Comparison of ENCODE assay signal across 26 mouse cellular contexts in genomic region chr13:38027618-38028248, GRCm38 (mm10). TPM values are rescaled to one million over a fixed set of nuclear protein-coding genes. Genes with fewer than 3 reads are reported as not detected.
DNase-seq lines count a peak whose midpoint lies in the region; ATAC-seq and TF ChIP-seq lines count a peak whose summit lies in the region.
"Had no signal": no experiment of that assay in that cellular context is flagged by ENCODE, and none has a peak within 500 bp of the region (broad histone marks: within the 10 kb centered on the region; RNA-seq: fewer than 3 reads in every experiment).

No protein-coding gene starts in this region.

- peak; percentile 53 to 65; a peak in 3 of 4 replicates for ATAC-seq in hematopoietic stem cell, adult 5-6 weeks (replicated peaks in 1 of 2; ENCODE audit: insufficient read depth in 1 of 2, low FRiP score in 2 of 2, low TSS enrichment in 1 of 2, low read depth in 1 of 2, poor library complexity in 2 of 2, severe bottlenecking in 2 of 2)
- peak; percentile 60 for ATAC-seq in neutrophil, adult 5-6 weeks (ENCODE audit: extremely low read depth, insufficient number of reproducible peaks, low FRiP score, poor library complexity, severe bottlenecking)
- ATAC-seq: forebrain, embryonic 13.5 days; intestine, embryonic 16.5 days; midbrain, embryonic 15.5 days; Patski had no signal

- in situ Hi-C loops in CH12.LX (cut with MboI; ENCODE audit: low pct_ligation_motif_present, low pct_unique_long_range_greater_than_20kb, low sequenced_read_pairs) = no loop called here

- H3K9me3 ChIP-seq in CH12.LX (replicated peaks; ENCODE audit: low read length) = peaks cover 6% of the 10 kb centered on the region
- H3K9me3 ChIP-seq: forebrain, embryonic 13.5 days; G1E; heart, embryonic 10.5 days; heart, embryonic 15.5 days; hindbrain, embryonic 12.5 days; liver, embryonic 15.5 days; lung, embryonic 15.5 days; midbrain, embryonic 15.5 days had no signal

- peak overlapping the region; percentile 37 for H3K9ac ChIP-seq in CH12.LX (ENCODE audit: insufficient read depth, low read depth)
- H3K9ac ChIP-seq: forebrain, embryonic 13.5 days; heart, embryonic 15.5 days; hindbrain, embryonic 12.5 days; liver, embryonic 15.5 days; lung, embryonic 15.5 days; midbrain, embryonic 15.5 days had no signal

- H3K27me3 ChIP-seq in CH12.LX (replicated peaks) = no peaks in the 10 kb centered on the region
- H3K27me3 ChIP-seq: forebrain, embryonic 13.5 days; heart, embryonic 15.5 days; hindbrain, embryonic 12.5 days; liver, embryonic 15.5 days; lung, embryonic 15.5 days; midbrain, embryonic 15.5 days; Patski had no signal

- no peak for TF ChIP-seq RAD21 in CH12.LX (IDR thresholded peaks at IDR 0.05; ENCODE audit: low read depth, low read length)

- dilution Hi-C loops in CH12.LX (cut with MboI; ENCODE audit: extremely low pct_ligation_motif_present, extremely low pct_unique_long_range_greater_than_20kb, low sequenced_read_pairs) = no loop called here

- peaks cover 4 to 29% of the 10 kb centered on the region in 2 experiments; a peak in 3 of 4 replicates for H3K4me1 ChIP-seq in CH12.LX (ENCODE audit: control insufficient read depth in 1 of 2, insufficient read depth in 2 of 2)
- H3K4me1 ChIP-seq: forebrain, embryonic 13.5 days; heart, embryonic 10.5 days; heart, embryonic 15.5 days; hindbrain, embryonic 12.5 days; liver, embryonic 15.5 days; lung, embryonic 15.5 days; midbrain, embryonic 15.5 days had no signal

- peaks cover 0 to 3% of the 10 kb centered on the region in 2 experiments for H3K36me3 ChIP-seq in CH12.LX (replicated peaks in 1 of 2; ENCODE audit: control insufficient read depth in 1 of 2, insufficient read depth in 1 of 2, low read length in 1 of 2)
- H3K36me3 ChIP-seq: heart, embryonic 10.5 days; heart, embryonic 15.5 days; hindbrain, embryonic 12.5 days; liver, embryonic 15.5 days; lung, embryonic 15.5 days; midbrain, embryonic 15.5 days had no signal

- H3K4me3 ChIP-seq in CH12.LX (replicated peaks in 1 of 3; ENCODE audit: low read depth in 2 of 3, low read length in 2 of 3, poor library complexity in 1 of 3) = peak overlapping the region in 1 of 3 experiments; percentile 26
- H3K4me3 ChIP-seq: forebrain, embryonic 13.5 days; heart, embryonic 10.5 days; heart, embryonic 15.5 days; hindbrain, embryonic 12.5 days; liver, embryonic 15.5 days; lung, embryonic 15.5 days; midbrain, embryonic 15.5 days had no signal

- peak; percentile 89 for TF ChIP-seq EP300 in CH12.LX (IDR thresholded peaks at IDR 0.05; ENCODE audit: low read length)

- H3K27ac ChIP-seq in CH12.LX (ENCODE audit: insufficient read depth, low read depth) = peak overlapping the region; percentile 73
- H3K27ac ChIP-seq: forebrain, embryonic 13.5 days; heart, embryonic 10.5 days; heart, embryonic 15.5 days; hindbrain, embryonic 12.5 days; liver, embryonic 15.5 days; lung, embryonic 15.5 days; midbrain, embryonic 15.5 days had no signal

- TF ChIP-seq POLR2A in CH12.LX (IDR thresholded peaks at IDR 0.05; ENCODE audit: low read depth, low read length) = no peak; the same call in 1 of the 2 replicates

- DNase-seq in 416B (ENCODE audit: low read depth) = peak; percentile 44
- DNase-seq in CH12.LX (ENCODE audit: extremely low read depth) = peak; percentile 73
- no peak for DNase-seq in kidney, adult 9 months
- no peak for DNase-seq in thymus, adult 18-20 months
- no peak for DNase-seq in left cerebral cortex, adult 11 months (ENCODE audit: low spot score)
- DNase-seq: adrenal gland, postnatal 10 days; cerebellum, adult 11-12 months; cerebellum, postnatal 10 days; gastrocnemius, postnatal 14 days; heart, adult 11 months; kidney, adult 8-10 months; kidney, postnatal 10 days; lung, postnatal 36 days; thymus, postnatal 36 days had no signal

- no peaks in the 10 kb centered on the region for H3K79me2 ChIP-seq in CH12.LX (replicated peaks; ENCODE audit: control insufficient read depth, extremely low read depth, insufficient read depth, poor library complexity, severe bottlenecking)

- TF ChIP-seq CTCF in CH12.LX (conservative IDR thresholded peaks at IDR 0.05 in 1 of 2, IDR thresholded peaks at IDR 0.05 in 1 of 2; ENCODE audit: low read depth in 2 of 2, low read length in 2 of 2) = no peak

- H3K4me2 ChIP-seq in CH12.LX (ENCODE audit: insufficient read depth, low read depth, poor library complexity, severe bottlenecking) = peak overlapping the region; percentile 78
- H3K4me2 ChIP-seq: forebrain, embryonic 13.5 days; heart, embryonic 15.5 days; hindbrain, embryonic 12.5 days; liver, embryonic 15.5 days; lung, embryonic 15.5 days; midbrain, embryonic 15.5 days had no signal

TF ChIP-seq in CH12.LX, 34 proteins besides CTCF, POLR2A, EP300 and RAD21:
- TF ChIP-seq ZKSCAN1 (IDR thresholded peaks at IDR 0.05; ENCODE audit: borderline replicate concordance, low read depth, low read length) (no peak), CHD2 (IDR thresholded peaks at IDR 0.05; ENCODE audit: low read length) (peak; percentile 42), JUN (IDR thresholded peaks at IDR 0.05; ENCODE audit: insufficient read depth, low read depth, low read length) (peak; percentile 59; the same call in 1 of the 2 replicates), HCFC1 (IDR thresholded peaks at IDR 0.05; ENCODE audit: low read depth, low read length) (0 out of 2 replicates have a peak, but pooled peaks have one; percentile 40), USF1 (IDR thresholded peaks at IDR 0.05; ENCODE audit: low read depth, low read length) (no peak), POLR2AphosphoS2 (IDR thresholded peaks at IDR 0.05; ENCODE audit: low read depth, low read length) (no peak), ZC3H11A (IDR thresholded peaks at IDR 0.05; ENCODE audit: low read depth, low read length) (no peak), ELF1 (IDR thresholded peaks at IDR 0.05; ENCODE audit: low read depth, low read length) (no peak), SIN3A (IDR thresholded peaks at IDR 0.05; ENCODE audit: low read length) (no peak; the same call in 1 of the 2 replicates), MXI1 (IDR thresholded peaks at IDR 0.05; ENCODE audit: low read depth, low read length) (no peak), USF2 (conservative IDR thresholded peaks at IDR 0.05; ENCODE audit: low read depth, low read length) (no peak), PAX5 (IDR thresholded peaks at IDR 0.05; ENCODE audit: low read length) (no peak), UBTF (IDR thresholded peaks at IDR 0.05; ENCODE audit: low read depth, low read length) (no peak), TBP (conservative IDR thresholded peaks at IDR 0.05; ENCODE audit: low read depth, low read length) (peak; percentile 74; the same call in 1 of the 2 replicates), SMC3 (IDR thresholded peaks at IDR 0.05; ENCODE audit: low read depth, low read length) (no peak), CHD1 (IDR thresholded peaks at IDR 0.05; ENCODE audit: low read depth, low read length) (peak; percentile 79; the same call in 1 of the 2 replicates), NRF1 (IDR thresholded peaks at IDR 0.05; ENCODE audit: low read depth, low read length) (no peak), MAZ (IDR thresholded peaks at IDR 0.05; ENCODE audit: low read depth, low read length) (no peak), MAFK (IDR thresholded peaks at IDR 0.05; ENCODE audit: insufficient replicate concordance, low read length) (0 out of 2 replicates have a peak, but pooled peaks have one; percentile 12), BHLHE40 (IDR thresholded peaks at IDR 0.05; ENCODE audit: low read depth, low read length) (peak; percentile 92), E2F4 (IDR thresholded peaks at IDR 0.05; ENCODE audit: insufficient replicate concordance, low read depth, low read length) (no peak), ETS1 (conservative IDR thresholded peaks at IDR 0.05; ENCODE audit: low read depth, low read length) (peak; percentile 65), KAT2A (IDR thresholded peaks at IDR 0.05; ENCODE audit: insufficient replicate concordance, low read length) (no peak), IRF4 (IDR thresholded peaks at IDR 0.05; ENCODE audit: low read depth, low read length) (peak; percentile 92), MAX (IDR thresholded peaks at IDR 0.05; ENCODE audit: low read length) (no peak; the same call in 1 of the 2 replicates), TCF12 (IDR thresholded peaks at IDR 0.05; ENCODE audit: low read depth, low read length) (peak; percentile 35), MYC (IDR thresholded peaks at IDR 0.05; ENCODE audit: low read depth, low read length) (peak; percentile 64; the same call in 1 of the 2 replicates), MEF2A (IDR thresholded peaks at IDR 0.05; ENCODE audit: borderline replicate concordance, low read depth, low read length) (peak; percentile 98), NELFE (IDR thresholded peaks at IDR 0.05; ENCODE audit: low read depth, low read length) (no peak), JUND (conservative IDR thresholded peaks at IDR 0.05; ENCODE audit: low read depth, low read length) (peak; percentile 80), RCOR1 (conservative IDR thresholded peaks at IDR 0.05; ENCODE audit: low read depth, low read length) (peak; percentile 31; the same call in 1 of the 2 replicates), ZMIZ1 (IDR thresholded peaks at IDR 0.05; ENCODE audit: low read depth, low read length) (no peak), GABPA (IDR thresholded peaks at IDR 0.05; ENCODE audit: insufficient replicate concordance, low read depth, low read length) (no peak), ZNF384 (IDR thresholded peaks at IDR 0.05; ENCODE audit: low read depth, low read length) (no peak)
TF ChIP-seq in CH12.LX: peak in this region for 14.

RNA-seq across cellular contexts. Expression of gene Riok1, which starts 9.1 kb away (rescaled TPM):
- total RNA-seq in CH12.LX (2012; rRNA removed) (33.9 and 42.6 TPM in 2 replicates), CH12.LX (2014; rRNA removed) (67.0 and 70.9 TPM in 2 replicates)
- 52.2 and 52.4 TPM in 2 replicates for polyA plus RNA-seq in CH12.LX (2012; ENCODE audit: insufficient read length, low read depth)
- total RNA-seq in hematopoietic stem cell, adult 5-6 weeks (2017) = 187 and 196 TPM in 2 replicates
- total RNA-seq in neutrophil, adult 5-6 weeks (2017) = 114 and 138 TPM in 2 replicates

RNA-seq across cellular contexts. Expression of gene Cage1, which starts 9.1 kb away (rescaled TPM):
- total RNA-seq in CH12.LX (2012; rRNA removed) (1.1 and 1.2 TPM in 2 replicates), CH12.LX (2014; rRNA removed) (1.3 and 1.6 TPM in 2 replicates)
- 1.4 and 1.5 TPM in 2 replicates for polyA plus RNA-seq in CH12.LX (2012; ENCODE audit: insufficient read length, low read depth)
- 2.7 and 4.6 TPM in 2 replicates for total RNA-seq in hematopoietic stem cell, adult 5-6 weeks (2017)
- total RNA-seq in neutrophil, adult 5-6 weeks (2017) = 4.5 and 4.9 TPM in 2 replicates

RNA-seq across cellular contexts. Expression of gene Ssr1, which starts 33.7 kb away (rescaled TPM):
- total RNA-seq in CH12.LX (2012; rRNA removed) = 67.1 and 85.9 TPM in 2 replicates
- 145 and 150 TPM in 2 replicates for total RNA-seq in CH12.LX (2014; rRNA removed)
- 163 and 167 TPM in 2 replicates for polyA plus RNA-seq in CH12.LX (2012; ENCODE audit: insufficient read length, low read depth)
- 101 and 117 TPM in 2 replicates for total RNA-seq in hematopoietic stem cell, adult 5-6 weeks (2017)
- 38.7 and 50.6 TPM in 2 replicates for total RNA-seq in neutrophil, adult 5-6 weeks (2017)

Comparison
In these comparisons a context has a peak if more than half of its experiments do, and no peak if none do; other contexts are left out.
1. DNase-seq: peak in 416B (single experiment) and CH12.LX (single experiment); none in kidney, adult 9 months (single experiment), thymus, adult 18-20 months (0 of 2) and left cerebral cortex, adult 11 months (single experiment).